Mouse (Mus musculus): ENCODE measurements around the gene Sgce.
"Not testable (repeated sequence)": the region's sequence is repeated elsewhere in the genome, so short reads cannot be mapped to it uniquely, and the experiment has no call there.

Sgce gene

DNA sequence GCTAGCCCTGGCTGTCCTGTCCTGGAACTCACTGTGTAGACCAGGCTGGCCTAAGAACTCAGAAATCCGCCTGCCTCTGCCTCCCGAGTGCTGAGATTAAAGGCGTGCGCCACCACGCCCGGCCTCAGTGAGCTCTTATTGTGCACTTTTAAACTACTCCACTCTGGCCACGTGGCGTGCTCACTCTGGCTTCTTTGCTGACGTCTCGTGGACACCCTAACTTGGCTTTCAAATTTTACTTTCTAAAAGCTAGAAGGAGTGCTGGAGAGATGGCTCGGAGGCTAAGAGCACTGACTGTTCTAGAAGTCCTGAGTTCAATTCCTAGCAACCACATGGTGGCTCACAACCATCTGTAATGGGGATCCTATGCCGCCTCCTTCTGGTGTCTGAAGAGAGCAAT, 93.3 kb downstream of the Sgce start:
- DNase-seq (ENCODE audit: low spot score in 2 of 2), result not testable (repeated sequence)

DNA sequence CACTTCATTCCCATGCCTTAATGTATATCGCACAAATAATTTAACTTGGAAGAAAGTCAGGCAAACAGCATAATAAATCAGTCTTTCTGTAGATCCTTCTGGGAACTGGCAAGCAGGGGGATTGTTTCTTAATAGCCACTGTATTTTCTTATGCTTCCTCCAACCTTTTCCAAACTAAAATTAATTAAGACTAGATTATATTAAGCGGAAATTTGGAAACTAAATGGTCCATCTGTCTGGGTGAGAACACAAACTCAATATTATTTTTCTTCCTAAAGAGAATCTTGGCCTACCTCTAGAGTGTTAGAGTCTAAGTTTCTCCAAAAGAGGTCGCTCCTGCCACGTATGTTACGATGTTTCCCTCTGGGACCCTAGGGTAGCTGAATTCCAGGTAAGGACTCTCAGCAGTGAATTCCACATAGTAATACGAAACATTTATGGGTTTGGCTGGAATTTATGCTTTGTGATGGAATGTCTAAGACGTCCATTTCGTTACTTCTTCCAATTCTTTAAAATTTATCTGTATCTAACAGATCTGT, 94.3 kb downstream of the Sgce start:
- no peak for DNase-seq (ENCODE audit: low spot score in 2 of 2)

GRCm38 (mm10) chr6:4647351-4647750, 99.7 kb downstream of the Sgce start:
- DNase-seq (ENCODE audit: low spot score in 2 of 2), result no peak

DNA sequence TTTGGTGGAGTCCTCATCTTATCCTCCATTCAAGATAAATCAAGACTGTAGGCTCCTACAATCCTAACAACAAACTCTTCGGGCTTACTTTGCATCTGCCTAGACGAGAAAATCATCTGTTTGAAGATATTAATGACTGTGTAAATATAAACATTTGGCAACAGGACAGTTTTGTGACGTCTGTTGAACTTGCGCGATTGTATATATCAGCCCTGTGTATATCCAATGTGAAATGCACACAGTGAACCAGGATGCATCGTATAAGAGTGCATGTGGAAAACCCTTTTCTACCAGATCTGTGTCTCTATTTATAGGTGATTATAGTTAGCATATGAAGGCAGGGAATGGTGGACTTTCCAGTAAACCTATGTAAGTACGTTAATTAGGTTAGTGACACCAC, 104.9 kb downstream of the Sgce start:
- DNase-seq (ENCODE audit: low spot score in 2 of 2), result no peak

GRCm38 (mm10) chr6:4634804-4635203, 112.2 kb downstream of the Sgce start:
- DNase-seq (ENCODE audit: low spot score in 2 of 2), result no peak

DNA sequence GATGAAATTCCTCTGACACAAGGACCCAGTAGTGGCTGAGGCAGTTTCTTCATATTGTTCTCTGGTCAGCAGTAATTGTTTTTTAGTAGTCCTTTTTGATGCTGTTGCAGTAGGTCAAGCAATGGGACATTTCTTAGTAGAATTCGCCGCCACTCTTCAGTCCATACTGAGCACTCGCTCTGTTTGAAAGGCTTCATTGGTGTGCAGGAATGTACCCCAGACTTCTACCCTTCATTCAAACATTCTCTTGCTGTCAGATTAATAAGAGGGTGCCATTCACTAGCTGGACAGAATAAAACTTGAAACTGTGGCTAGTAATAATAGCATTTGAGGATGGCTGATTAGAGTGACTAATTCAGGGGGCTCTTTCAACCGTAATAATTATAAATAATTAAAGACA, 113.8 kb downstream of the Sgce start:
- DNase-seq (ENCODE audit: low spot score in 2 of 2), result no peak

DNA sequence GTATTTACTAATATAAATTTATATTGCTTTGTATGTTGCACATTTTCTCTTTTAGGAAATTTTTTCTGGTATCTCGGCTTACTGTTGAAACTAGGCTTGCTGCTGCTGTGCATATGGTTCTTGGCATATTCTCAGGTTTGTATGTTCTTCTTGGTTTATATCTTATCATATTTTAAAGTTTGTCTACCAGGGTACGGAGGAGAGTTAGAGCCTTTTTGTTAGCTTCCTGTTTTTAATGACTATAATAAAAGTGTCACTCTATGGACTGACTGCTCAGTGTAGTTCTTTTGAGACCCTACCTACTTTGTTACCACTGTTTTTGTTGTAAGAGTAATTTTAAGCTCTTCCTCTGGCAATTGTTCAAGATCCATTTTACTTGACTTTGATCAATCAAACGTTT, 115.5 kb downstream of the Sgce start:
- DNase-seq (ENCODE audit: low spot score in 2 of 2), result no peak

Data from left cerebral cortex, adult 9 months (tissue).